Mouse (Mus musculus) testis, adult 2 months (tissue): Measurements from ENCODE around the gene Atp2a1.

Experiments
- CTCF ChIP-seq: fragments of 200-500 bp; IDR thresholded peaks from 2 replicates; pipeline ENCODE4 v1.5.1; 2012; ENCODE audit warnings: low read depth, mild to moderate bottlenecking, inconsistent platforms, low read length, moderate library complexity; ENCODE audit not compliant: control insufficient read depth, insufficient read depth, insufficient replicate concordance
- POLR2A ChIP-seq: fragments of 200-500 bp; IDR thresholded peaks from 2 replicates; pipeline ENCODE4 v1.6.1; 2012; ENCODE audit warnings: low read depth, mild to moderate bottlenecking, inconsistent platforms, low read length, moderate library complexity; ENCODE audit not compliant: control insufficient read depth

DNA sequence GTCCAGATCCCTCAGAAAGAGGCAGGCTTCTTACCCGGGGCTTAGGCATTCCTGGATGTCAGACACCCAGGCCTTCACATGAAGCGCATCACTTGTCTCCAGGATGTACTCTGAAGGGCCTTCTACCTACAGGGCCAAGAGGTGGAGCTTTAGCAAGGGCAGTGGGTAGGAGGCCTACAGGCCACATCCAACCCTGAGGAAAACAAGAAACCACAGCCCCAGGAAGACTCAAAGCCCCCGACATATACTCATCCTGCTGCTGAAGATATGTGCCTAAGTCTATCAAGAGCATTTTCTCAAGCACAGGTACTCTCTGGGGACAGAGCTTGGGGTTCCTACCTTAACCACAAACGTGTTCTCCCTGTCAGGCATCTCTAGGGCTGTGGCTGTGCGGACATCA lies 8.5 kb upstream of the Atp2a1 start:
- TF ChIP-seq CTCF, result no peak
- TF ChIP-seq POLR2A, result no peak
